Mouse (Mus musculus) adipose tissue, adult 10 weeks (tissue): ENCODE measurements around the gene Fzd7. TPM values are rescaled to one million over a fixed set of nuclear protein-coding genes. Genes with fewer than 3 reads are reported as not detected.

Source experiments
- polyA plus RNA-seq: library from polyadenylated mRNA; stranded (reverse); fragments of 350-450 nt; fragmentation: Illumina TruSeq; extraction: RNeasy Lipid Tissue Mini Kit (QIAGEN cat#74804); gene quantifications from one replicate; pipeline ENCODE4 v1.2.3, GENCODE M21; 2014; ENCODE audit warnings: low read depth, low replicate concordance

Gene Fzd7
- polyA plus RNA-seq, result 5.9 TPM

DNA sequence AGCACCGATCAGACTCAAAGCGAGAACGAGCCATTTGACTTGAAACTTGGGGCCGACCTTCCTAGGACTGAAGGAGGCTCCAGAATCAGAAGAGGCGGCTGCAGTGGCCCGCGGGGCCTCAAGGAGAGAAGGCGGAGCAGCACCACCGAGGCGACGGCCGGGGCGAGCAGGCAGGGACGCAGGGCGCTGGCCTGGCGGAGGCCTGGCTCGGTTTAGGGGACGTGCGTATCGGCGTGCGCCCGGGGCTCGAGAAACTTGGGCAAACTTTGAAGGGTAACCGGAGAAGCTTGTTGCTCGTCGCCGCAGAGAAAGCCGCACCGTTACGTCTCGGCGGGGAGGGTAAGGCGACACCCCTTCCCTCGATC, at the start of gene Fzd7:
Fzd7 (plus strand) TSS at position 94 of the 365 bp plus-strand sequence.

DNA sequence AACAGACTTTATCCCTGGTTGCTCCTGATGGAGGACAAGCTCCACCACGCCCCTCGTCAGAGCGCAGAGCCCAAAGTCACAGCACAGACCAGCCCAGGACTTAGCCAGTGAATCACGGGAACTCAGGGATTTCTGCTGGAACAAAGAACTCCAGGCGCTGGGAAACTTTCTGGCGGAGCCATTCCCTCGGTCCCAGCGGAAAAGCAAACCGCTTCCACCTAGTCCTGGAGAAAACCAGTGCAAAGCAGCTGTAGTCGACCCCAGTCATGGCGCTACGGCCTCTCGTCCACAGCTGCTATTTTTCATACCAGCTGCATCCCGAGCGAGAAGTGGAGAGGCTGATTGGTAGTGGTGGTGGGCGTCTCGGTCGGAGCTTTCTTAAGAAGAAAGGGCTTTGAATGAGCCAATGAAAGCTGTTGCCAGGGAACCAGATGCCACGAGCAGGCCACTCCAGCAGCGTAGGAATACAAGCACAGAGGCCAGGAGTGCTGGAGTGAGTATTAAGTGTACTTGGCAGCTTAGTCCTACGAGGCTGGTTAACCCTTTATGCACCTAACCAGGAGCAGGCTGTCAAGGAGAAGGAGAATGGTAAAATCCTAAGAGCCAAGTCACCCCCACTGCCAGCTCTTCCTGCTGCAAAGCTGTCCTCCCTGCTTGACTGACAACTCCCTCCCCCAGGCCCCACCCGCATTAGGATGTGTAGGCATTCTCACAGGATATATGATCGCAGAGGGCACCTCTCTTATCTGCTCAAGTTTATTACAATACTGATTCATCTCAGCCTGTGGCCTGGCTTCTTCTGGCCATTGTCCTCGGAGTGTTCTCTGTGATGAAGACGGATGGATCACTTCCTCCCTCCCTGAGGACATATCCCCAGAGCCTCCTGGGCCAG, 34.0 kb downstream of the Fzd7 start, which contains the start of gene Gm973:
Gm973 (plus strand) TSS at position 239 of the 892 bp plus-strand sequence.

Other genes with a start within 250 kb of the Fzd7 start
- gene Als2, start 245.2 kb upstream of the Fzd7 start, polyA plus RNA-seq, result 7.3 TPM
- 0.78 TPM for gene Cdk15, start 225.5 kb upstream of the Fzd7 start, polyA plus RNA-seq
- gene Gm973, start 33.8 kb downstream of the Fzd7 start, polyA plus RNA-seq, result 7.1 TPM
- gene Sumo1, start 188.4 kb downstream of the Fzd7 start, polyA plus RNA-seq, result 111 TPM
- 50.3 TPM for gene Nop58, start 202.5 kb downstream of the Fzd7 start, polyA plus RNA-seq